ENCODE assay signal across 26 mouse cellular contexts in genomic region chrX:139812636-139813298, GRCm38 (mm10). TPM values are rescaled to one million over a fixed set of nuclear protein-coding genes. Genes with fewer than 3 reads are reported as not detected.
A peak's percentile ranks its signal among the peaks of the same experiment; 100 is the strongest.
DNase-seq lines count a peak whose midpoint lies in the region; ATAC-seq and TF ChIP-seq lines count a peak whose summit lies in the region.
"Had no signal": no experiment of that assay in that cellular context is flagged by ENCODE, and none has a peak within 500 bp of the region (broad histone marks: within the 10 kb centered on the region; RNA-seq: fewer than 3 reads in every experiment).

No protein-coding gene starts in this region.

- H3K9me3 ChIP-seq in CH12.LX (replicated peaks; ENCODE audit: low read length) = no peaks in the 10 kb centered on the region
- H3K9me3 ChIP-seq: midbrain, embryonic 13.5 days; neural tube, embryonic 13.5 days had no signal

- H3K4me1 ChIP-seq in CH12.LX (ENCODE audit: control insufficient read depth in 1 of 2, insufficient read depth in 2 of 2) = peaks cover 6 to 20% of the 10 kb centered on the region in 2 experiments; a peak in 1 of 4 replicates
- H3K4me1 ChIP-seq in small intestine, adult 2 months (ENCODE audit: control insufficient read depth, insufficient read depth, insufficient read length, low read length) = peaks cover 19% of the 10 kb centered on the region; the same call in 1 of the 2 replicates
- H3K4me1 ChIP-seq: neural tube, embryonic 13.5 days had no signal

- no peak for TF ChIP-seq RAD21 in CH12.LX (IDR thresholded peaks at IDR 0.05; ENCODE audit: low read depth, low read length)

- H3K27me3 ChIP-seq in CH12.LX (replicated peaks) = no peaks in the 10 kb centered on the region
- H3K27me3 ChIP-seq in small intestine, adult 2 months (ENCODE audit: control insufficient read depth, insufficient read depth, low read length) = no peaks in the 10 kb centered on the region

- no peak for TF ChIP-seq POLR2A in CH12.LX (IDR thresholded peaks at IDR 0.05; ENCODE audit: low read depth, low read length)
- no peak for TF ChIP-seq POLR2A in small intestine, adult 2 months (IDR thresholded peaks at IDR 0.05; ENCODE audit: low read depth, low read length)

- H3K36me3 ChIP-seq in CH12.LX (replicated peaks in 1 of 2; ENCODE audit: control insufficient read depth in 1 of 2, insufficient read depth in 1 of 2, low read length in 1 of 2) = no peaks in the 10 kb centered on the region
- no peaks in the 10 kb centered on the region for H3K36me3 ChIP-seq in small intestine, adult 2 months (ENCODE audit: control insufficient read depth, insufficient read depth, low read length)
- H3K36me3 ChIP-seq: midbrain, embryonic 13.5 days; neural tube, embryonic 13.5 days had no signal

- H3K4me3 ChIP-seq in CH12.LX (replicated peaks in 1 of 3; ENCODE audit: low read depth in 2 of 3, low read length in 2 of 3, poor library complexity in 1 of 3) = no peak overlapping the region
- H3K4me3 ChIP-seq in small intestine, adult 2 months (ENCODE audit: low read depth, low read length) = no peak overlapping the region
- H3K4me3 ChIP-seq: gastrocnemius, adult 2 months; layer of hippocampus, adult 2 months; midbrain, embryonic 13.5 days; neural tube, embryonic 13.5 days had no signal

- TF ChIP-seq CTCF in CH12.LX (conservative IDR thresholded peaks at IDR 0.05 in 1 of 2, IDR thresholded peaks at IDR 0.05 in 1 of 2; ENCODE audit: low read depth in 2 of 2, low read length in 2 of 2) = no peak
- no peak for TF ChIP-seq CTCF in small intestine, adult 2 months (IDR thresholded peaks at IDR 0.05; ENCODE audit: extremely low read depth, insufficient read length, insufficient replicate concordance, low read depth, low read length)

- 26% methylated on average over 3 of the region's 3 CpGs for WGBS in small intestine, adult 2 months

- dilution Hi-C loops in CH12.LX (cut with MboI; ENCODE audit: extremely low pct_ligation_motif_present, extremely low pct_unique_long_range_greater_than_20kb, low sequenced_read_pairs) = no loop called here

- ATAC-seq in common myeloid progenitor, adult 5-6 weeks (replicated peaks; ENCODE audit: low read depth, poor library complexity, severe bottlenecking) = 0 out of 2 replicates have a peak, but pooled peaks have one; percentile 33
- ATAC-seq: lung, postnatal 0 days; midbrain, embryonic 13.5 days had no signal

- no peaks in the 10 kb centered on the region for H3K79me2 ChIP-seq in CH12.LX (replicated peaks; ENCODE audit: control insufficient read depth, extremely low read depth, insufficient read depth, poor library complexity, severe bottlenecking)

- H3K27ac ChIP-seq in CH12.LX (ENCODE audit: insufficient read depth, low read depth) = no peak overlapping the region
- H3K27ac ChIP-seq in small intestine, adult 2 months (ENCODE audit: insufficient read depth, low read depth, low read length) = peak overlapping the region; percentile 90
- H3K27ac ChIP-seq: gastrocnemius, adult 2 months; layer of hippocampus, adult 2 months; midbrain, embryonic 13.5 days; neural tube, embryonic 13.5 days had no signal

- DNase-seq in kidney, postnatal 10 days = peak; percentile 20
- DNase-seq in kidney, adult 8-10 months = no peak
- peak; percentile 24 for DNase-seq in CH12.LX (ENCODE audit: extremely low read depth)
- DNase-seq in layer of hippocampus, adult 11-12 months (ENCODE audit: low spot score) = no peak
- no peak for DNase-seq in left cerebral cortex, postnatal 36 days (ENCODE audit: low spot score in 2 of 2)
- no peak for DNase-seq in layer of hippocampus, postnatal 25 days (ENCODE audit: extremely low spot score in 1 of 2, low spot score in 1 of 2)
- DNase-seq: adrenal gland, postnatal 36 days; cerebellum, adult 11-12 months; cerebellum, postnatal 14 days; gastrocnemius, adult 2 months; heart, adult 18-20 months; left cerebral cortex, postnatal 4 days; right cerebral cortex, adult 18-20 months; thymus, postnatal 36 days had no signal

- H3K9ac ChIP-seq in CH12.LX (ENCODE audit: insufficient read depth, low read depth) = no peak overlapping the region
- H3K9ac ChIP-seq: midbrain, embryonic 13.5 days; neural tube, embryonic 13.5 days had no signal

- 0 out of 2 replicates have a peak, but pooled peaks have one; percentile 25 for TF ChIP-seq EP300 in CH12.LX (IDR thresholded peaks at IDR 0.05; ENCODE audit: low read length)

- intact Hi-C loops in left cerebral cortex, postnatal 36 days (cut with DNase I) = no loop called here

- in situ Hi-C loops in CH12.LX (cut with MboI; ENCODE audit: low pct_ligation_motif_present, low pct_unique_long_range_greater_than_20kb, low sequenced_read_pairs) = no loop called here

- H3K4me2 ChIP-seq in CH12.LX (ENCODE audit: insufficient read depth, low read depth, poor library complexity, severe bottlenecking) = no peak overlapping the region
- H3K4me2 ChIP-seq: midbrain, embryonic 13.5 days; neural tube, embryonic 13.5 days had no signal

TF ChIP-seq in CH12.LX, 34 proteins besides CTCF, POLR2A, EP300 and RAD21:
- TF ChIP-seq RCOR1 (conservative IDR thresholded peaks at IDR 0.05; ENCODE audit: low read depth, low read length) = no peak
- TF ChIP-seq JUN (IDR thresholded peaks at IDR 0.05; ENCODE audit: insufficient read depth, low read depth, low read length) = peak; percentile 51; the same call in 1 of the 2 replicates
- TF ChIP-seq SMC3 (IDR thresholded peaks at IDR 0.05; ENCODE audit: low read depth, low read length) = no peak
- no peak for TF ChIP-seq BHLHE40 (IDR thresholded peaks at IDR 0.05; ENCODE audit: low read depth, low read length)
- peak; percentile 40; the same call in 1 of the 2 replicates for TF ChIP-seq JUND (conservative IDR thresholded peaks at IDR 0.05; ENCODE audit: low read depth, low read length)
- no peak for TF ChIP-seq UBTF (IDR thresholded peaks at IDR 0.05; ENCODE audit: low read depth, low read length)
- no peak for TF ChIP-seq MAFK (IDR thresholded peaks at IDR 0.05; ENCODE audit: insufficient replicate concordance, low read length)
- TF ChIP-seq CHD2 (IDR thresholded peaks at IDR 0.05; ENCODE audit: low read length) = no peak
TF ChIP-seq in CH12.LX: peak in this region for 2.

RNA-seq across cellular contexts. Expression of gene Cldn2, which starts 12.1 kb away (rescaled TPM):
- total RNA-seq in CH12.LX (2012; rRNA removed) = not detected in 2 replicates
- total RNA-seq in CH12.LX (2014; rRNA removed) = not detected in 2 replicates
- polyA plus RNA-seq in CH12.LX (2012; ENCODE audit: insufficient read length, low read depth) = 0.07 TPM in 1 of 2 replicates, not detected in the other
- not detected in 2 replicates for total RNA-seq in common myeloid progenitor, adult 5-6 weeks (2017)
- polyA plus RNA-seq in small intestine, adult 2 months (2012; rRNA removed) = 9.9 and 28.5 TPM in 2 replicates
- total RNA-seq in left cerebral cortex, postnatal 36 days (2021) = under 1 TPM; 0.54 to 0.66 TPM
- total RNA-seq in layer of hippocampus, postnatal 25 days (2021) = under 1 TPM; 0.44 to 0.56 TPM
- total RNA-seq: gastrocnemius, adult 2 months; heart, adult 18-20 months had no signal

RNA-seq across cellular contexts. Expression of gene Ripply1, which starts 30.6 kb away (rescaled TPM):
- total RNA-seq in CH12.LX (2012; rRNA removed) (not detected in 2 replicates), CH12.LX (2014; rRNA removed) (not detected in 2 replicates)
- not detected in 2 replicates for polyA plus RNA-seq in CH12.LX (2012; ENCODE audit: insufficient read length, low read depth)
- not detected in 2 replicates for total RNA-seq in common myeloid progenitor, adult 5-6 weeks (2017)
- not detected in 2 replicates for polyA plus RNA-seq in small intestine, adult 2 months (2012; rRNA removed)
- not detected for total RNA-seq in left cerebral cortex, postnatal 36 days (2021)
- not detected for total RNA-seq in layer of hippocampus, postnatal 25 days (2021)
- total RNA-seq: adrenal gland, postnatal 36 days; gastrocnemius, adult 2 months; heart, adult 18-20 months; layer of hippocampus, adult 2 months; left cerebral cortex, postnatal 4 days had no signal
- polyA plus RNA-seq: forebrain, embryonic 11.5 days; heart, embryonic 16.5 days; hindbrain, embryonic 11.5 days; intestine, embryonic 14.5 days; liver, embryonic 16.5 days; lung, postnatal 0 days; neural tube, embryonic 13.5 days; testis, adult 2 months had no signal

RNA-seq across cellular contexts. Expression of gene Morc4, which starts 58.7 kb away (rescaled TPM):
- total RNA-seq in CH12.LX (2012; rRNA removed) = not detected in 2 replicates
- not detected in 2 replicates for total RNA-seq in CH12.LX (2014; rRNA removed)
- not detected in 2 replicates for polyA plus RNA-seq in CH12.LX (2012; ENCODE audit: insufficient read length, low read depth)
- 3.1 and 3.7 TPM in 2 replicates for total RNA-seq in common myeloid progenitor, adult 5-6 weeks (2017)
- 0.74 and 1.8 TPM in 2 replicates for polyA plus RNA-seq in small intestine, adult 2 months (2012; rRNA removed)
- 1 to 10 TPM; 3.5 to 5.3 TPM for total RNA-seq in left cerebral cortex, postnatal 36 days (2021)
- 1 to 10 TPM; 3.8 to 5.8 TPM for total RNA-seq in layer of hippocampus, postnatal 25 days (2021)

Comparison
In these comparisons a context has a peak if more than half of its experiments do, and no peak if none do; other contexts are left out.
1. DNase-seq: peak in kidney, postnatal 10 days (single experiment) and CH12.LX (single experiment); none in kidney, adult 8-10 months (0 of 2), layer of hippocampus, adult 11-12 months (single experiment), left cerebral cortex, postnatal 36 days (0 of 2) and layer of hippocampus, postnatal 25 days (0 of 2).